ENCODE assay signal across 8 mouse cellular contexts in the genomic region with DNA sequence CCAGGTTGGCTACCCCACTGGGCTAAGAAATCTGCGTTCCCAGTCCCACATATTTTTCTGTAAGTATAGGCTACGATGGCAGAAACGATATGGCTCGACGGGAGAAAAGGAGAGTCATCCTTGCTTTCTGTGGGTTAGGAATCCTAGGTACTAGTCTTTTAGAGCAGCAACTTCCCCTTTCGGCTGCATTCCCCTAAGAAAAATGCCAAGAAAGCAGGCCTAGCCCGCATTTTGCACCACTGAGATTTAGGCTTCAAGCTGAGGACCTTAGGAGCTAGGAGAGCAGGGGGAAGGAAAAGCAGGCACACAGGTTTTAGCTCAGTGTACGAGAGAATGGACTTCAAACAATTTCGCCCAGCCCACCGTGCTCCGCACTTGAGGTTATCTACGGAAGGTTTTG. TPM values are rescaled to one million over a fixed set of nuclear protein-coding genes. Genes with fewer than 3 reads are reported as not detected.
DNase-seq lines count a peak whose midpoint lies in the region; ATAC-seq and TF ChIP-seq lines count a peak whose summit lies in the region.

No protein-coding gene starts in this region.

- no peak for TF ChIP-seq CTCF in kidney, adult 2 months (conservative IDR thresholded peaks at IDR 0.05; ENCODE audit: insufficient read depth, insufficient read length, low read depth, low read length)

- H3K9ac ChIP-seq in heart, embryonic 15.5 days: peak overlapping the region; percentile 77
- H3K9ac ChIP-seq in liver, embryonic 16.5 days (ENCODE audit: low read depth, low read length): peak overlapping the region; percentile 54

- no peak for DNase-seq in kidney, adult 2 months
- DNase-seq in kidney, adult 9 months: no peak
- DNase-seq in Muller cell, postnatal 12 days (ENCODE audit: inconsistent ontology term): peak; percentile 9
- peak; percentile 4 for DNase-seq in splenic B cell, adult 2 months (ENCODE audit: low read depth, low spot score)
- DNase-seq in ovary, postnatal 36 days (ENCODE audit: low spot score): no peak

- peaks cover 3% of the 10 kb centered on the region; the same call in 1 of the 2 replicates for H3K4me1 ChIP-seq in kidney, adult 2 months (ENCODE audit: control insufficient read depth, insufficient read depth, low read length)
- no peaks in the 10 kb centered on the region for H3K4me1 ChIP-seq in heart, embryonic 15.5 days (replicated peaks)
- no peaks in the 10 kb centered on the region; the same call in 1 of the 2 replicates for H3K4me1 ChIP-seq in liver, embryonic 16.5 days (ENCODE audit: control insufficient read depth, low read depth, low read length)

- 8% methylated on average over 12 of the region's 12 CpGs for WGBS in kidney, adult 2 months
- 21% methylated on average over 12 of the region's 12 CpGs for WGBS in heart, embryonic 15.5 days
- 23% methylated on average over 12 of the region's 12 CpGs for WGBS in liver, embryonic 16.5 days (ENCODE audit: insufficient replicate concordance)

- no peak overlapping the region for H3K27ac ChIP-seq in kidney, adult 2 months (ENCODE audit: insufficient read depth, low read depth, low read length)
- H3K27ac ChIP-seq in heart, embryonic 15.5 days: peak overlapping the region; percentile 97; the same call in 1 of the 2 replicates
- no peak overlapping the region for H3K27ac ChIP-seq in liver, embryonic 16.5 days (ENCODE audit: low read length)

- no peak for TF ChIP-seq POLR2A in kidney, adult 2 months (IDR thresholded peaks at IDR 0.05; ENCODE audit: low read depth, low read length)

- ATAC-seq in heart, embryonic 15.5 days (replicated peaks; ENCODE audit: insufficient number of reproducible peaks, insufficient read depth, low FRiP score, low read depth): no peak
- ATAC-seq in liver, embryonic 16.5 days (ENCODE audit: low read depth): no peak
- no peak for ATAC-seq in inflammation-experienced regulatory T-cells, adult 6 months

- peak overlapping the region; percentile 53 for H3K4me3 ChIP-seq in kidney, adult 2 months (ENCODE audit: insufficient read depth, low read depth, low read length)
- peak overlapping the region; percentile 63 for H3K4me3 ChIP-seq in heart, embryonic 15.5 days
- H3K4me3 ChIP-seq in liver, embryonic 16.5 days (ENCODE audit: low read depth, low read length): peak overlapping the region; percentile 69

- peak overlapping the region; percentile 55 for H3K4me2 ChIP-seq in heart, embryonic 15.5 days
- peak overlapping the region; percentile 71 for H3K4me2 ChIP-seq in liver, embryonic 16.5 days (ENCODE audit: low read depth, low read length)

- H3K9me3 ChIP-seq in heart, embryonic 15.5 days (replicated peaks): no peaks in the 10 kb centered on the region
- H3K9me3 ChIP-seq in liver, embryonic 16.5 days (replicated peaks; ENCODE audit: control insufficient read depth, low read length): no peaks in the 10 kb centered on the region

- H3K27me3 ChIP-seq in kidney, adult 2 months (replicated peaks; ENCODE audit: control insufficient read depth, insufficient read depth, low read length): no peaks in the 10 kb centered on the region
- no peaks in the 10 kb centered on the region for H3K27me3 ChIP-seq in heart, embryonic 15.5 days
- no peaks in the 10 kb centered on the region for H3K27me3 ChIP-seq in liver, embryonic 16.5 days (ENCODE audit: control insufficient read depth, insufficient read depth, low read depth, low read length)
- no peaks in the 10 kb centered on the region for H3K27me3 ChIP-seq in splenic B cell, adult 2 months (ENCODE audit: control insufficient read depth, insufficient read depth, low read length, poor library complexity, severe bottlenecking)

- no peaks in the 10 kb centered on the region for H3K36me3 ChIP-seq in kidney, adult 2 months (ENCODE audit: control insufficient read depth, insufficient read depth, low read length)
- peaks cover 5% of the 10 kb centered on the region; the same call in 1 of the 2 replicates for H3K36me3 ChIP-seq in heart, embryonic 15.5 days
- no peaks in the 10 kb centered on the region; the same call in 1 of the 2 replicates for H3K36me3 ChIP-seq in liver, embryonic 16.5 days (ENCODE audit: control insufficient read depth, insufficient read depth)
- no peaks in the 10 kb centered on the region for H3K36me3 ChIP-seq in splenic B cell, adult 2 months (ENCODE audit: control insufficient read depth, insufficient read depth, low read length, poor library complexity, severe bottlenecking)

RNA-seq across cellular contexts. Expression of a gene that starts 0.9 kb away (rescaled TPM):
- polyA plus RNA-seq in kidney, adult 2 months (2012; rRNA removed): 1.9 and 3.4 TPM in 2 replicates
- 13.2 and 14.0 TPM in 2 replicates for polyA plus RNA-seq in heart, embryonic 15.5 days (2015; fragmentation: Nextera tagmentation; extraction: Ambion mirVana)
- 7.6 and 8.5 TPM in 2 replicates for polyA plus RNA-seq in liver, embryonic 16.5 days (2015; fragmentation: Nextera tagmentation; extraction: Ambion mirVana)
- polyA plus RNA-seq in inflammation-experienced regulatory T-cells, adult 6 months (2017; shearing (Covaris generic)): 10 to 100 TPM; 22.3 to 35.1 (median 25.3) TPM

Comparison
In these comparisons a context has a peak if more than half of its experiments do, and no peak if none do; other contexts are left out.
1. DNase-seq: peak in Muller cell, postnatal 12 days (single experiment) and splenic B cell, adult 2 months (single experiment); none in kidney, adult 2 months (single experiment), kidney, adult 9 months (single experiment) and ovary, postnatal 36 days (single experiment).
2. Peak in every context shown above with its lines, with median percentiles within 50 percentile points of each other: H3K4me3 ChIP-seq.